In genomic region chr8:103948474-103948873, GRCm38 (mm10) we compare ENCODE assay signal across 13 mouse cellular contexts.
DNase-seq lines count a peak whose midpoint lies in the region; ATAC-seq and TF ChIP-seq lines count a peak whose summit lies in the region.
"Had no signal": no experiment of that assay in that cellular context is flagged by ENCODE, and none has a peak within 500 bp of the region (broad histone marks: within the 10 kb centered on the region; RNA-seq: fewer than 3 reads in every experiment).

No protein-coding gene starts in this region.

- no peak for TF ChIP-seq POLR2A in MEL (IDR thresholded peaks at IDR 0.05; ENCODE audit: control insufficient read depth in 1 of 2, insufficient read depth in 1 of 2, low read depth in 1 of 2, low read length in 2 of 2, poor library complexity in 1 of 2)

- H3K9me3 ChIP-seq in liver, embryonic 14.5 days (ENCODE audit: control insufficient read depth, low read length), result no peaks in the 10 kb centered on the region
- H3K9me3 ChIP-seq in liver, embryonic 11.5 days (ENCODE audit: control insufficient read depth, low read length), result no peaks in the 10 kb centered on the region
- no peaks in the 10 kb centered on the region for H3K9me3 ChIP-seq in MEL (replicated peaks; ENCODE audit: insufficient read depth, low read length)
- H3K9me3 ChIP-seq: embryonic facial prominence, embryonic 13.5 days; forebrain, embryonic 15.5 days; limb, embryonic 12.5 days had no signal

- no peaks in the 10 kb centered on the region for H3K4me1 ChIP-seq in liver, embryonic 14.5 days (replicated peaks; ENCODE audit: control insufficient read depth in 2 of 2, insufficient read depth in 2 of 2, low read length in 1 of 2)
- no peaks in the 10 kb centered on the region for H3K4me1 ChIP-seq in liver, embryonic 11.5 days (replicated peaks; ENCODE audit: control insufficient read depth, insufficient read depth, low read length)
- H3K4me1 ChIP-seq in MEL (ENCODE audit: control insufficient read depth in 1 of 2, insufficient read depth in 2 of 2, low read length in 2 of 2), result no peaks in the 10 kb centered on the region
- H3K4me1 ChIP-seq: embryonic facial prominence, embryonic 13.5 days; forebrain, embryonic 15.5 days; limb, embryonic 12.5 days had no signal

- no peak overlapping the region for H3K27ac ChIP-seq in liver, embryonic 14.5 days
- H3K27ac ChIP-seq in liver, embryonic 11.5 days (ENCODE audit: low read depth, low read length), result no peak overlapping the region
- H3K27ac ChIP-seq in MEL (ENCODE audit: control insufficient read depth, low read depth, low read length), result no peak overlapping the region
- H3K27ac ChIP-seq: embryonic facial prominence, embryonic 13.5 days; forebrain, embryonic 15.5 days; hindbrain, embryonic 14.5 days; limb, embryonic 12.5 days had no signal

- TF ChIP-seq EP300 in liver, embryonic 14.5 days (IDR thresholded peaks at IDR 0.05; ENCODE audit: low read depth), result no peak
- TF ChIP-seq EP300 in MEL (IDR thresholded peaks at IDR 0.05; ENCODE audit: low read depth in 1 of 2, low read length in 2 of 2), result no peak

- no peaks in the 10 kb centered on the region for H3K27me3 ChIP-seq in liver, embryonic 14.5 days (ENCODE audit: control insufficient read depth, insufficient read depth, low read length)
- H3K27me3 ChIP-seq in liver, embryonic 11.5 days (replicated peaks; ENCODE audit: control insufficient read depth, insufficient read depth, low read length), result no peaks in the 10 kb centered on the region
- H3K27me3 ChIP-seq in MEL (ENCODE audit: control insufficient read depth in 1 of 2, insufficient read depth in 2 of 2, low read length in 2 of 2), result no peaks in the 10 kb centered on the region
- H3K27me3 ChIP-seq: embryonic facial prominence, embryonic 13.5 days; forebrain, embryonic 15.5 days; limb, embryonic 12.5 days had no signal

- no peak overlapping the region for H3K4me2 ChIP-seq in liver, embryonic 14.5 days (ENCODE audit: low read depth)
- H3K4me2 ChIP-seq in liver, embryonic 11.5 days, result no peak overlapping the region
- H3K4me2 ChIP-seq: embryonic facial prominence, embryonic 13.5 days; forebrain, embryonic 15.5 days; hindbrain, embryonic 14.5 days; limb, embryonic 12.5 days had no signal

- WGBS in liver, embryonic 14.5 days (ENCODE audit: insufficient replicate concordance), result 67% methylated on average over 5 of the region's 5 CpGs
- 66% methylated on average over 5 of the region's 5 CpGs for WGBS in liver, embryonic 11.5 days

- no peaks in the 10 kb centered on the region for H3K36me3 ChIP-seq in liver, embryonic 14.5 days (replicated peaks; ENCODE audit: control insufficient read depth, insufficient read depth, low read depth)
- no peaks in the 10 kb centered on the region for H3K36me3 ChIP-seq in liver, embryonic 11.5 days (ENCODE audit: control insufficient read depth, insufficient read depth, low read length)
- H3K36me3 ChIP-seq in MEL (ENCODE audit: control insufficient read depth in 1 of 2, insufficient read depth in 2 of 2, low read length in 2 of 2), result no peaks in the 10 kb centered on the region
- H3K36me3 ChIP-seq: embryonic facial prominence, embryonic 13.5 days; forebrain, embryonic 15.5 days; limb, embryonic 12.5 days had no signal

- no peaks in the 10 kb centered on the region for H3K79me2 ChIP-seq in MEL (ENCODE audit: control insufficient read depth, insufficient read depth, low read length, poor library complexity)

- no peak for TF ChIP-seq RAD21 in MEL (IDR thresholded peaks at IDR 0.05; ENCODE audit: low read depth, low read length)

- H3K9ac ChIP-seq in liver, embryonic 14.5 days (replicated peaks), result no peak overlapping the region
- no peak overlapping the region for H3K9ac ChIP-seq in liver, embryonic 11.5 days (ENCODE audit: low read depth, low read length)
- H3K9ac ChIP-seq in MEL (ENCODE audit: control insufficient read depth, low read depth, low read length, poor library complexity, severe bottlenecking), result no peak overlapping the region
- H3K9ac ChIP-seq: embryonic facial prominence, embryonic 13.5 days; forebrain, embryonic 15.5 days; hindbrain, embryonic 14.5 days; limb, embryonic 12.5 days had no signal

- ATAC-seq in liver, embryonic 14.5 days (ENCODE audit: insufficient read depth), result no peak
- ATAC-seq in liver, embryonic 11.5 days (replicated peaks; ENCODE audit: low FRiP score), result no peak
- ATAC-seq: forebrain, embryonic 15.5 days had no signal

- TF ChIP-seq CTCF in liver, embryonic 14.5 days (IDR thresholded peaks at IDR 0.05; ENCODE audit: low read depth), result peak; percentile 57; the same call in 1 of the 2 replicates
- peak in 2 of 3 experiments; percentile 15 to 19; a peak in 2 of 6 replicates for TF ChIP-seq CTCF in MEL (IDR thresholded peaks at IDR 0.05 in 2 of 3, conservative IDR thresholded peaks at IDR 0.05 in 1 of 3; ENCODE audit: control insufficient read depth in 1 of 3, insufficient read depth in 1 of 3, low read depth in 2 of 3, low read length in 3 of 3, poor library complexity in 1 of 3, severe bottlenecking in 1 of 3)

- no peak overlapping the region for H3K4me3 ChIP-seq in liver, embryonic 14.5 days (ENCODE audit: insufficient read depth in 1 of 2, low read depth in 2 of 2, low read length in 2 of 2)
- H3K4me3 ChIP-seq in liver, embryonic 11.5 days (ENCODE audit: low read depth, low read length), result no peak overlapping the region
- no peak overlapping the region for H3K4me3 ChIP-seq in MEL (ENCODE audit: control insufficient read depth in 1 of 2, insufficient read depth in 1 of 2, low read depth in 2 of 2, low read length in 2 of 2)
- H3K4me3 ChIP-seq: embryonic facial prominence, embryonic 13.5 days; forebrain, embryonic 15.5 days; limb, embryonic 12.5 days had no signal

- peak; percentile 7 for DNase-seq in adrenal gland, postnatal 10 days
- DNase-seq in adrenal gland, adult 8-10 months, result no peak
- DNase-seq in liver, embryonic 14.5 days (ENCODE audit: low read depth in 3 of 3, low spot score in 3 of 3), result no peak
- DNase-seq in liver, embryonic 11.5 days (ENCODE audit: low spot score), result no peak
- DNase-seq in MEL (ENCODE audit: low read depth, low spot score), result peak; percentile 4
- DNase-seq in induced T-regulatory cell, adult 2 months (ENCODE audit: low read depth), result peak; percentile 5
- DNase-seq in urinary bladder, adult 18-20 months (ENCODE audit: low spot score in 2 of 2), result no peak
- no peak for DNase-seq in lung, postnatal 36 days
- DNase-seq: cerebellum, adult 11-12 months had no signal

TF ChIP-seq in MEL, 35 proteins besides CTCF, POLR2A, EP300 and RAD21:
- TF ChIP-seq UBTF (IDR thresholded peaks at IDR 0.05; ENCODE audit: borderline replicate concordance, insufficient read depth, low read depth, low read length) (no peak), USF2 (IDR thresholded peaks at IDR 0.05; ENCODE audit: borderline replicate concordance in 1 of 2, insufficient read depth in 1 of 2, low read depth in 1 of 2, low read length in 2 of 2) (no peak), TBP (IDR thresholded peaks at IDR 0.05; ENCODE audit: low read depth, low read length) (no peak), HCFC1 (IDR thresholded peaks at IDR 0.05; ENCODE audit: low read depth, low read length) (no peak)

Comparison
In these comparisons a context has a peak if more than half of its experiments do, and no peak if none do; other contexts are left out.
1. DNase-seq: peak in adrenal gland, postnatal 10 days (single experiment), MEL (single experiment) and induced T-regulatory cell, adult 2 months (single experiment); none in adrenal gland, adult 8-10 months (single experiment), liver, embryonic 14.5 days (0 of 3), liver, embryonic 11.5 days (single experiment), urinary bladder, adult 18-20 months (0 of 2) and lung, postnatal 36 days (single experiment).